Mouse (Mus musculus) bone marrow macrophage, adult 2 months (primary cell): Measurements from ENCODE around the gene Rnf11. TPM values are rescaled to one million over a fixed set of nuclear protein-coding genes. Genes with fewer than 3 reads are reported as not detected.

Experiments used
- H3K27ac ChIP-seq: 2 replicates; pipeline ENCODE4 v1.5.1; 2012; ENCODE audit warnings: low read depth, low read length; ENCODE audit not compliant: insufficient read depth
- H3K4me1 ChIP-seq: 2 replicates; pipeline ENCODE4 v1.6.1; 2012; ENCODE audit warnings: low read length; ENCODE audit not compliant: control insufficient read depth, insufficient read depth
- H3K4me3 ChIP-seq: 2 replicates; pipeline ENCODE4 v1.5.1; 2012; ENCODE audit warnings: mild to moderate bottlenecking, low read length, moderate library complexity; ENCODE audit not compliant: insufficient read depth
- CTCF ChIP-seq: IDR thresholded peaks from 2 replicates; pipeline ENCODE4 v1.5.1; 2012; ENCODE audit warnings: low read depth, mild to moderate bottlenecking, low read length, moderate library complexity
- POLR2A ChIP-seq: IDR thresholded peaks from 2 replicates; pipeline ENCODE4 v1.6.1; 2012; ENCODE audit warnings: mild to moderate bottlenecking, low read depth, low read length, borderline replicate concordance
- polyA plus RNA-seq: library from polyadenylated mRNA; stranded (reverse); fragments of >200 nt; gene quantifications from 2 replicates; pipeline ENCODE4 v1.2.4, GENCODE M21; 2012; ENCODE audit not compliant: missing spikeins, insufficient read depth, insufficient read length

Rnf11 gene
- polyA plus RNA-seq, 1 experiment: 47.8 TPM

DNA sequence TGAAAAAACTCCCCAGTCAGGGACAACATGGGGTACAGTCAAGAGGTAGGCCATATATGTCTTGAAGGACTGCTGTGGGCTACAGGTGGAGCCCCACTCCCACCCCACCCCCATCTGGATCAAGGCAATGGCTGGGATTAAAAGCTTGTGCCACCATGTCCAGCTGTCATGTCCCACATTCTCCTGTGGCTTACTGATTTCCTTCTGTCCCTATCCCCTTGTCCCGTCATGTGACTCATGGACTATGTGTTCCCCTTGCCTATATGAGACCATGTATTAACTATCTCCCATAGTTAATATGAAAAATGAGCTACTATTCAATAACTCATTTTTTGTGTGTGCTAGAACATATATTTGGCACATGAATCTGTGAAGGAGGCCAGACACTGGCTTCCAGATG is 50.3 kb downstream of the Rnf11 start:
- Histone ChIP-seq H3K27ac (no peak overlapping the region), H3K4me3 (no peak overlapping the region), H3K4me1 (no peaks in the 10 kb centered on the region)
- TF ChIP-seq CTCF: no peak
- TF ChIP-seq POLR2A: no peak

DNA sequence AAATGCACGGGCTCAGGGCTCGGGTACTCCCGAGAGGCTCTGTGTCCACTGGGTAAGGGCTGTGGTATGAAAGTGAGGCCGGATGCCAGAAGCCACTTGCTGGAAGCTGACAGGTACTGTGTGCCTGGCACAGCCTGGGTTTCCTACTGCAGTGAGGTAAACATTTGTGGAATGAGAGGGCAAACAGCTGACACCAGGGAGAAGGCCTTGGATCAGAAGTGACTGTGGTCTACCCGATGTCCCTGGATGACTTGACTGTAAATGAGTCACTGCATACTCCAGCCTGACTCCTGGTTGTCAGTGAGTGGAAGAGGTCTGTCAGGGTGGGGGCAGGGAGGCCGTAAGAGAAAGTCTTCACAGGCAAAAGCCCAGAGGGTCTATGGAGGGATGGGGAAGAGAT is 50.9 kb downstream of the Rnf11 start:
- no peak overlapping the region for H3K27ac ChIP-seq
- no peak for TF ChIP-seq CTCF
- no peak for TF ChIP-seq POLR2A
- no peaks in the 10 kb centered on the region for H3K4me1 ChIP-seq
- H3K4me3 ChIP-seq: no peak overlapping the region

DNA sequence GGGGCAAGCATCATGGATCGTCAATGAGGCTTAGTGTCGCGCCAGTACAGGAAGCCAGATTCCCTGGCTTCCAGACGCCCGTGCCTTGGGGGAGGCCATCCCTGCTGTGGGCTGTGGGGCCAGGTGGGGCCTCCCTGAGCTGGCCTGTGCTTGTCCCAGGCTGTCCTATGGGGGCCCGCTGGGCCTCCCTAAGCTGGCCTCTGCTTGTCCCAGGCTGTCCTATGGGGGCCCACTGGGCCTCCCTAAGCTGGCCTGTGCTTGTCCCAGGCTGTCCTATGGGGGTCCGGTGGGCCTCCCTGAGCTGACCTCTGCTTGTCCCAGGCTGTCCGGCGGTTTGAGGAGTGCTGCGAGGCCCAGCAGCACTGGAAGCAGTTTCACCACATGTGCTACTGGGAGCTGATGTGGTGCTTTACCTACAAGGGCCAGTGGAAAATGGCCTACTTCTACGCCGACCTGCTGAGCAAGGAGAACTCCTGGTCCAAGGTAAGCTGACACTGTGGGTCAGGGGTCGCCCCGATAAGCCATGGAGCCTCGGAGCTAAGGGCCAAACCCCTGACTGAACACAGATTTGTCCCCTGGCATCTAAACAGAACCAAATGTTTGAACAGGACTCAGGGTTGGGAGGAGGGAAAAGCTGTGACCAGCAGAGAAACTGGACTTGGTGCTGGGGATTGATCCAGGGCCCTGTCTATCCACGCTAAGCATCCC is 51.7 kb downstream of the Rnf11 start:
- TF ChIP-seq CTCF (no peak), POLR2A (no peak)
- no peak overlapping the region for H3K27ac ChIP-seq
- H3K4me1 ChIP-seq: no peaks in the 10 kb centered on the region
- H3K4me3 ChIP-seq: no peak overlapping the region

DNA sequence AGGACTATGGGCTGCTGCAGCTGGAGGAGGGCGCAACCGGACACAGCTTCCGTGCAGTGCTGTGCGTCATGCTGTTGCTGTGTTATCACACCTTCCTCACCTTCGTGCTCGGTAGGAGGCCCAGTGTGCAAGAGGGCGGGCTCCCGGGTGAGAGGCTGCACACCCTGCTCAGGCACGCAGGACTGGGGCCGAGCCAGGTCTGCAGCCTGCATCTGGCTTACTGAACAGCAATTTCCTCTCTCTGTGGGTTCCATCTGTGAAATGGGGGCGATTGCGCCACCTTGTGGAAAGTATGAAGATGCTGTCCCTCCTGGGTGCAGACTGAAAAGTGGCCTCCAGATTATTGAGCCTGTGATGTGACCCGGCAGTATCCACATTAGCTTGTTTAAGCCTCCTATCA is 53.7 kb downstream of the Rnf11 start:
- Histone ChIP-seq H3K4me1 (no peaks in the 10 kb centered on the region), H3K27ac (no peak overlapping the region), H3K4me3 (no peak overlapping the region)
- TF ChIP-seq CTCF (peak; percentile 33), POLR2A (no peak)

DNA sequence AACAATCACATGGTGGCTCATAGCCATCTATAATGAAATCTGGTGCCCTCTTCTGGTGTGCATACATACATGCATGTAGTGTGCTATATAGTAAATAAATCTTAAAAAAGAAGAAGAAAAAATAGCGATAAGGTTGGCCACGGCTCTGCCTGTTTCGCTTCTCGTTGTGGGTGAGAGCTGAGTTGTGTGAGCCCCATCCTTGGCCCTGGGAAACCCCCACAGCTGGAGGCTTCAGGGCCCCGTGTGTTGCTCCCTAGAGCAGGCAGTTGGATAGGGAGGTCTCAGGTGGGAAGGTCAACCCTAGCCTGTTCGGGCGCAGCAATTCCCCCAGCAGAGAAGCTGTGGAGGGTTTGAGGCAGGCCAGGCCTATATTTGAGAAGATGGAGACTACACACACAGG is 54.3 kb downstream of the Rnf11 start:
- TF ChIP-seq CTCF (no peak), POLR2A (no peak)
- no peaks in the 10 kb centered on the region for H3K4me1 ChIP-seq
- no peak overlapping the region for H3K27ac ChIP-seq
- no peak overlapping the region for H3K4me3 ChIP-seq

DNA sequence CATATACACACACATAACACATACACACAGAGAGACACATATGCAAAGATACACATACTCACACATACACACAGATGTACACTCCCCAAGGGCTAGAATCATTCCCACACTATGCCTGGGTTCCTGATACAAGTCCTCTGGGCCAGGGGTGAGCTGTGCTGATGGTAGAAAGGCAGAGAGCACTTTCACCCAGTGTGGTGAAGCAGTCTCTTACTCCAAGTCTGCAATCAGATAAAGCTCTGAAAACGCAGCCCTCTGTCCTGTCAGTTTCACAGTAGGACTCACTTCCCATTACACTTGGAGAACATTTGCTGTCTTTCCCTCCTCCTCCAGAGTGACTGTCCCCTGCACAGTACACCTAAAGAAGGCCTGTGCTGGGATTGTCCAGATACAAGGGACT is 57.5 kb downstream of the Rnf11 start:
- Histone ChIP-seq H3K27ac (no peak overlapping the region), H3K4me3 (no peak overlapping the region), H3K4me1 (no peaks in the 10 kb centered on the region)
- TF ChIP-seq POLR2A (no peak), CTCF (no peak)

DNA sequence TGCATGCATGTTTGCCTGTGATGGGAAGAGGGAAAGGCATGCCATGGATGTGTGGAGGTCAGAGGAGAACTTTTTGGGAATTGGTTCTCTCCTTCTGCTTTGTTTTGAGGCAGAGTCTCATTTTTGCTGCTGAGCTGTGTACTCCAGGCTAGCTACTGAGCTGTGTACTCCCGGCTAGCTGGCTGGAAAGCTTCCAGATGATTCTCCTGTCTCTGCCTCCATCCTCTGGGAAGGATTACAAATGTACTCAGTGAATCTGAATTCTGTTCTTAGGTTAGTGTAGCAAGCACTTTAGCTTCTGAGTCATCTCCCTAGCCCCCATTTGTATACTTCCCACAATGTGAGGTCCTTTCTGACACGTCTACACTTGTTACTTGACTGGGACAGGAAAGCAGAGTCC is 61.1 kb downstream of the Rnf11 start:
- no peak for TF ChIP-seq POLR2A
- TF ChIP-seq CTCF: no peak
- H3K27ac ChIP-seq: no peak overlapping the region
- no peak overlapping the region for H3K4me3 ChIP-seq
- peaks cover 24% of the 10 kb centered on the region for H3K4me1 ChIP-seq

DNA sequence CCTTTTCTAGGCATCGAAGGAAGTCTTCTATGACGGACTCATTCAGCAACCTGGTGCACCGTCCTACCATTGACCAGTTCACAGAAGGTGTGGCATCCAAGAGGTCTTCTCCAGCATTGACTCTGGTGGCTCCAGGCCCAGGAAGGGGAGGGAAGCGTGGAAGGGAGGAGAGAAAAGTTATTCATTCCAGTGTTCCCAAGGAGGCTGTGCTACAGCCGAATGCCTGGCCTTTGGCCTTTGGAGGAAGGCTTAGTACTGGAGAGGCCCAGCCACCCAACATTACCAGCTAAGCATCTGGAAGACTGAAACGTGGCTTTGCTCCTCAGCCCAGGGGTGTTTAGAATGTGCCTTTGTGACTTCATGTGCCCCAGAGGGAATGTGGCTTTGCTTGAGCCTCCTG is 62.1 kb downstream of the Rnf11 start:
- H3K4me3 ChIP-seq: no peak overlapping the region
- TF ChIP-seq CTCF (no peak), POLR2A (no peak)
- peaks cover 31% of the 10 kb centered on the region for H3K4me1 ChIP-seq
- H3K27ac ChIP-seq: no peak overlapping the region

DNA sequence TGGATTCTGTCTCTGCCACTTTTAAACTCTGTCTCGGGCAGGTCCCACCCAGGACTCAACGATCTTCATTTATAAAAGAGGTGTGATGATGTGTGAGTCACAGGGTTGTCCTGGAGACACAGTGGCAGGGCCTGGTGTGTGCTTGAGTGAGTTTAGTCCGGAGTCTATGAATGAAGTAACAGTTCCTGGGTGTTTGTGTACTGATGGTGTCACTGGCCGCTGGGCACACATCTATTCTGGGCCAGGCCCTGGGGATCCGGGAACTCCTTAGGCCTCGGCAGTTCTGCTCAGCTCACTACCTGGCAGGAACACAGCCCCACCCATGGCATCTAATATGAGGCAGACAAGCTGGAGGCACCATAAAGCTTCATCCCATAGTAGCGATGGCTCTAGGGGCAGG is 62.9 kb downstream of the Rnf11 start:
- Histone ChIP-seq H3K4me1 (peaks cover 31% of the 10 kb centered on the region), H3K27ac (no peak overlapping the region), H3K4me3 (no peak overlapping the region)
- TF ChIP-seq CTCF (no peak), POLR2A (no peak)

DNA sequence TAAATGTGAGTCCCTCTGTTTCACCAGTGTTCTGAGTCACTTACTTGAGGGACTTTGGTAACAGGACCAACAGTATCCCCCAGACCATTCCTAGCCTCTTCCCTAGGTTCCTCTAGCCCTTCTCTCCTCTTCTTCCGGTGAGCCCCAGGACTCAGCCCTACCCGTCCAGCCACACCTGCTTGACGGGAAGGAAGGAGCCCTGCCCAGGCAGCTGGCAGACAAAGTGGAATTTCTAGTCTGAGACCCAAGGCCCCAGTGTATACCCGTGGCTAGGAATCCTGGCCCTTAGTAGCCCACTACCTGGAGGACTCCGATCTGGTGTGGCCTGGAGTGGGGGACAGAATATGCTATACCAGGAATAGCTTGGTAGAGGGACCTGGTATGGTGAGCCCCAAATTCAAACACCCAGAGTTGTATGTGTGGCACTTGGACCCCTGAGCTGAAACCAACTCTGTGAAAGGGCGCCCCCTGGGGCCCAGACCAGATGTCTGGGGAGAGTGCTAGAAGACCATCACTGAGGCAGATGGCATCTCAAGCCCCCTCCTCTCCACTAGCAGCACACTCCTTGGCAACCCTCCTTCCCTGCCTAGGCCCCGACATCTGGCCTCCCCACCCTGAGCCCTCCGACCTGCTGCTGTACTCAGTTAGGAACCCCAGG is 64.3 kb downstream of the Rnf11 start:
- Histone ChIP-seq H3K27ac (no peak overlapping the region), H3K4me1 (peaks cover 31% of the 10 kb centered on the region), H3K4me3 (no peak overlapping the region)
- TF ChIP-seq POLR2A (no peak), CTCF (peak; percentile 64)

DNA sequence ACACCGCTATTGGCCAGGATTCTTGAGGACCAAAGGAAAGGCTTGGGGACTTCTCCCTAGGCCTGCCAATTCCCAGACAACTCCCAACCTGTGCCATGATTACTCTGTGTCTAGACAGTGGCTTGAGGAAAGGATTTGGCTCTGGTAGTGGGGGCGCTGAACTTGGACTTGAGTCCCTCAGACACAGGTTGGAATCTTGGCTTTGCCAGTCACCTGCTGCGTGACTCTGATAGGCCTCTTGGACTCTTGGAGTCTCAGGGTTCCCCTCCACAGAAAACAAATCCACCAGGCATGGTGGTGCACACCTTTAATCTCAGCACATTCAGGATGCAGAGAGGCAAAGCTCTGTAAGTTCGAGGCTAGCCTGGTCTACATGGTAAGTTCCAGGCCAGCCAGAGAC is 65.0 kb downstream of the Rnf11 start:
- Histone ChIP-seq H3K27ac (no peak overlapping the region), H3K4me1 (peaks cover 31% of the 10 kb centered on the region), H3K4me3 (no peak overlapping the region)
- no peak for TF ChIP-seq POLR2A
- no peak for TF ChIP-seq CTCF
